Mouse (Mus musculus) testis, adult 2 months (tissue): ENCODE measurements around the gene Ccdc18.

Source experiments
- CTCF ChIP-seq: fragments of 200-500 bp; IDR thresholded peaks from 2 replicates; pipeline ENCODE4 v1.5.1; 2012; ENCODE audit warnings: low read depth, mild to moderate bottlenecking, inconsistent platforms, low read length, moderate library complexity; ENCODE audit not compliant: control insufficient read depth, insufficient read depth, insufficient replicate concordance
- POLR2A ChIP-seq: fragments of 200-500 bp; IDR thresholded peaks from 2 replicates; pipeline ENCODE4 v1.6.1; 2012; ENCODE audit warnings: low read depth, mild to moderate bottlenecking, inconsistent platforms, low read length, moderate library complexity; ENCODE audit not compliant: control insufficient read depth

GRCm38 (mm10) chr5:108132441-108133243 lies at the start of gene Ccdc18, which contains the start of gene Tmed5:
- TF ChIP-seq CTCF (no peak), POLR2A (peak; percentile 78)
